Mouse (Mus musculus) brain, embryonic 14.5 days (tissue): ENCODE results near the gene Rbp4. TPM values are rescaled to one million over a fixed set of nuclear protein-coding genes. Genes with fewer than 3 reads are reported as not detected.

ENCODE experiments used
- DNase-seq: peaks from one replicate; pipeline ENCODE4 v3.0.0-alpha.2; 2011; ENCODE audit warnings: low read depth
- CTCF ChIP-seq: fragments of 200-500 bp; IDR thresholded peaks from 2 replicates; pipeline ENCODE4 v1.5.1; 2012; ENCODE audit warnings: inconsistent platforms, mild to moderate bottlenecking, moderate library complexity, borderline replicate concordance; ENCODE audit not compliant: insufficient read depth, insufficient read length; ENCODE audit errors: extremely low read depth
- POLR2A ChIP-seq: fragments of 200-500 bp; IDR thresholded peaks from 2 replicates; pipeline ENCODE4 v1.6.1; 2012; ENCODE audit warnings: mild to moderate bottlenecking, inconsistent platforms, borderline replicate concordance; ENCODE audit not compliant: poor library complexity, insufficient read depth, insufficient read length, severe bottlenecking; ENCODE audit errors: extremely low read depth
- polyA plus RNA-seq: library from polyadenylated mRNA; depleted of rRNA; stranded (reverse); fragments of >200 nt; gene quantifications from 2 replicates; pipeline ENCODE4 v1.2.3, GENCODE M21; 2012; rRNA removed

Rbp4 gene
- polyA plus RNA-seq, 1 experiment, result 2.4 TPM

DNA sequence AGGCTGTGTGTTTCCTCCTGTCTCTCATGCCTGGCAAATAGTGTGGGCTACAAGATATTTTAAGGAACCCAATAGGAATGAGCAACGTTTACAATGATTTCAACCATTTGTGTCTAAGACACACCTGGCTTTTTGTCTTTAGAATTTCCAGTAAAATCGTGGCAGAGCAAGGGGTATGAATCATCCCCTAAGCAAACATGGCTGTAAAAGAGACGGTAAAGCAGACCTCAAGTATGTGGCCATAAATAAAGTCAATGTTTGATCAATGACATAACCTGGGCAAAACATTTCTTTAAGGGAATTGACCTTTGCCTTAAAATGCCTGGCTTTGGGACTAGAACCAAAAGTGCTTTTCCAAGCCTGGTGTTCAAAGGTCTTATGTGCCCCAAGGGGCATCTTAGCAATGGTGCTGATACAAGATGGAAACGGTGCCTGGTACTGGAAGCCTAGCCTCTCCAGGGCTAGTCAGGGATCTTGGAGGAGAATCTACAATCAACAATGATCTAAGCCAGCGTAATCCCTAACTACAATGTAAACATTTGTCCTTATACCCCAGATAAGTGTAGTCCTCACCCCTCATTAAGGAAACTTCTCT lies 42.1 kb downstream of the Rbp4 start:
- no peak for TF ChIP-seq POLR2A
- no peak for TF ChIP-seq CTCF
- DNase-seq, result no peak

DNA sequence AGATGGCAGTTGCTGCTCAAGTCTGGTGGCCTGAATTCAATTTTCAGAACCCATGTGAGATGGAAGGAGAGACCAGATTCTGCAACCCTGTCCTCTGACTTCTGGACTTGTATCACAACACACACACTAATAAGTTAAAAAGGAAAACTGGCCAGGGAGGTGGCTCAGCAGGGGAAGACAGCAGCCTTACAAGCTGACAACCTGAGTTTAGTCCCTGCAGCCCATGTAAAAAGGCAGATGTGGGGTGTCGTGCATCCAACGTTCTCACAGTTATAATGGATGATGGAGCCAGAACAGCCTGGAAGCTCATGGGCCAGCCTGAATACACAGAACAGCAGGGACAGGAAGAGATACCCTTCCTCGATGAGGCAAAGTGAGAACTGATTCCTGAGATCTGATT lies 43.7 kb downstream of the Rbp4 start:
- no peak for DNase-seq
- TF ChIP-seq CTCF, result no peak
- TF ChIP-seq POLR2A, result no peak

DNA sequence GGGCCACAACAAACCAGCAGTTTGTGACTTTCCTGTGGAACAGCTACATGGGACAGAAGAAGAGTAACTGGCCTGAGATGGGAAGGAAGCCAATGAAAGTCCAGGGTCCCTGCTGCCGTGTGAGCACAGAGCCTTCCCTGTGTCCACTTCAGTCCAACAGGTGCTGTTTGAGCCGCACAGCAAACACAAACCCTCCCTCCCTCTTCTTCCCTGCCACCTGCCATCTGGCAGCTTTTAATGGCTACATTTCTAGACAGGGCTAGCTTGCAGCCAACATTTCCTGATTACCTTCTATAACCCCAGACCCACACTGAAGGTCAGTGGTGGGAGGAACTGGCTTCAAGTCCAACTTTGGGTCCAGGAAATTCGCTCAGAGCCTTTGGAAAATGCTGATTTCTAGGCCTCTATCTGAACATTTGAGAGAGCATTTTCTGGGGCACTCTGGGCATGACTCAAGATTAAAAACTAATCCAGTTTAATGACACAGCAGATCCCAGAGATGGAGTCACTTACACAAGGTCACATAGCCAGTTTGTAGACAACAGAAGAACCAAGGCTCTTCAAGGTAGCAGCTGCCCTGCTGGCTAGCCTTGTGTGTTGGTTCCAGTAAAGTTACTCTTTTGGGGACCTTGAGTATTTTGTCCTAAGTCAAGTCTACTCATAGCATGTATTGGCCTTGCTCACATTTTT lies 47.1 kb downstream of the Rbp4 start:
- no peak for DNase-seq
- no peak for TF ChIP-seq POLR2A
- no peak for TF ChIP-seq CTCF

DNA sequence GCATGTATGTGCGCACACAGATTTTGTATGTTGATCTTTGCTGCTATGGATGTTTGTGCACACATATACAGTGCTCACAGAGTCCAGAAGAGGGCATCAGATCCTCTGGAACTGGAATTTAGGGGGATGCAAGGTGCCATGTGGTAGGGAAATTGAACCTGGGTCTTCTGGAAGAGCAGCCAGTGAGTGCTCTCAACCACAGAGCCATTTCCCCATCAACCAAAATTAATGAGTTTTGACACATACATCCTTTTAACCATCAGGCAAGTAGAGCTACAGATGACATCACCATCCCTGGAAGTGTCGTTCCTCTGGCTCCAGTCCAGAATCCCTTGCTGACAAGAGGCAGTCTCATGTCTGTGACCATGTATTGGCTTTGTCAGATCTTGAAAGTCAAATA lies 48.8 kb downstream of the Rbp4 start:
- peak; percentile 68 for DNase-seq
- TF ChIP-seq CTCF (peak; percentile 34; the same call in 1 of the 2 replicates), POLR2A (no peak)

DNA sequence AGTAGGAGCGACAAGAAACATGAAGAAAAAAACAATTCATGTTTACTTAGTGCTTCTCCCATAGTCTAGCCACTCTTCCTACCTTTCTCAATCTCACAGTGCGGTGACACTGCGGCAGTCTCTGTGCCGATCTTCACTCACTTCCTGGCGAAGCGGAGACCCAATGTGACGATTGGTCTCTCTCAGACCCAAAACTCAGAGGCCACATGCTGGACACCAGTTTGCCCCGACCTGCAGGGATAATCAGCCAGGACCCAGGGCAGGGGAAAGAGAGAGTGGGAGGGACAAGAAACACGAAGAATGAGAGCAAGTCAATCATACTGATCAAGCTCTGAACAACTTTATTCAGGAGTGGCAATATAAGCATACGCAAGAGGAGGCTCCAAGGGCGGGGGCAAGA lies 50.0 kb downstream of the Rbp4 start:
- no peak for TF ChIP-seq CTCF
- TF ChIP-seq POLR2A, result no peak

DNA sequence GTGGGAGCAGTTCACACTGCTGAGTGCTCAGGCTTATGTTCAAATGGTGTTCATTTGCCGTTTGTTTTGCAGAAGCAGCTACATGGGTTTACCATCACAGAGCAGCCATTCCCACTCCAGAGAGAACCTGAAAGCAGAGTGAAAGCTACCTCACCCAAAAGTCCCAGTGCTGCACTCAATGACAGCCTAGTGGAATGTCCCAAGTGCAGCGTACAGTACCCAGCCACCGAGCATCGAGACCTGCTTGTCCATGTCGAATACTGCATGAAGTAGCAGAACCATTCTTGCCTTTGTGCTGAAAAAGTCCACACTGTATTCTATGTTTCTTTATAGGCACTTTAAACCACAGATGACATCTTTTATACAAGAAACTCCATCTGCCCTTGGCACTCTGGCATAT lies 51.9 kb downstream of the Rbp4 start:
- TF ChIP-seq CTCF (no peak), POLR2A (no peak)

More for the DNA sequence above, 50.0 kb downstream of the Rbp4 start:
- no peak for DNase-seq

More for the DNA sequence above, 51.9 kb downstream of the Rbp4 start:
- no peak for DNase-seq

Other genes starting within 250 kb of the Rbp4 start
- 3.4 and 4.6 TPM in 2 replicates for gene Myof, start 81.7 kb downstream of the Rbp4 start, polyA plus RNA-seq
- 9.3 and 15.9 TPM in 2 replicates for gene Cep55, start 70.3 kb downstream of the Rbp4 start, polyA plus RNA-seq
- gene Ffar4, start 28.2 kb downstream of the Rbp4 start, polyA plus RNA-seq, result 0.10 TPM in 2 replicates
- 0.25 and 0.26 TPM in 2 replicates for gene Pde6c, start 7.5 kb upstream of the Rbp4 start, polyA plus RNA-seq
- 24.4 and 25.6 TPM in 2 replicates for gene Fra10ac1, start 98.9 kb upstream of the Rbp4 start, polyA plus RNA-seq
- gene Lgi1, start 139.3 kb upstream of the Rbp4 start, polyA plus RNA-seq, result 9.0 and 11.4 TPM in 2 replicates